ENCODE assay signal across 20 mouse cellular contexts in the genomic region with DNA sequence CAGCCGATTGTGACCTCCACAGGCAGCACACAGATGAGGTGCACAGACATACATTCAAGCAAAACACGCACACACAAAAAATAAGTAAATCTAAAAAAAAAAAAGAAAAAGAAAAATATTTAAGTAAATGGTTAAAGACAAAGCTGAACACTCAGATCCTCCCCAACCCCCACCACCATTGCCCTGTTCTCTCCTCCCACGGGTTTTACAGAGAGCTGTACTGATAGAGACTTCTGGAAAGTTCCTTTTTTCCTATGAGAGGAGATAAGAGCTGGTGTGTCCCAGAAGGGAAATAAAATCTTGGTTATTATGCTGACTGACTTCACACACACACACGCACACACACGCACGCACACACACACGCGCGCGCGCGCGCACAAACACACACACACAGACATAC. TPM values are rescaled to one million over a fixed set of nuclear protein-coding genes. Genes with fewer than 3 reads are reported as not detected.
A peak's percentile ranks its signal among the peaks of the same experiment; 100 is the strongest.
DNase-seq lines count a peak whose midpoint lies in the region; ATAC-seq and TF ChIP-seq lines count a peak whose summit lies in the region.
"Had no signal": no experiment of that assay in that cellular context is flagged by ENCODE, and none has a peak within 500 bp of the region (broad histone marks: within the 10 kb centered on the region; RNA-seq: fewer than 3 reads in every experiment).

No protein-coding gene starts in this region.

- H3K4me1 ChIP-seq in heart, embryonic 12.5 days (replicated peaks): peaks cover 8% of the 10 kb centered on the region; the same call in 1 of the 2 replicates
- H3K4me1 ChIP-seq in testis, adult 2 months (ENCODE audit: control insufficient read depth, insufficient read depth, low read length): no peaks in the 10 kb centered on the region
- peaks cover 2 to 11% of the 10 kb centered on the region in 2 experiments for H3K4me1 ChIP-seq in MEL (ENCODE audit: control insufficient read depth in 1 of 2, insufficient read depth in 2 of 2, low read length in 2 of 2)
- H3K4me1 ChIP-seq: embryonic facial prominence, embryonic 12.5 days; forebrain, embryonic 13.5 days; forebrain, embryonic 15.5 days had no signal

- H3K9me3 ChIP-seq in heart, embryonic 12.5 days (replicated peaks): no peaks in the 10 kb centered on the region
- H3K9me3 ChIP-seq in MEL (replicated peaks; ENCODE audit: insufficient read depth, low read length): no peaks in the 10 kb centered on the region
- H3K9me3 ChIP-seq: embryonic facial prominence, embryonic 10.5 days; embryonic facial prominence, embryonic 12.5 days; forebrain, embryonic 13.5 days; forebrain, embryonic 15.5 days had no signal

- H3K27me3 ChIP-seq in heart, embryonic 12.5 days (replicated peaks): no peaks in the 10 kb centered on the region
- H3K27me3 ChIP-seq in testis, adult 2 months (ENCODE audit: control insufficient read depth, insufficient read depth, low read length): no peaks in the 10 kb centered on the region
- no peaks in the 10 kb centered on the region for H3K27me3 ChIP-seq in MEL (ENCODE audit: control insufficient read depth in 1 of 2, insufficient read depth in 2 of 2, low read length in 2 of 2)
- H3K27me3 ChIP-seq: embryonic facial prominence, embryonic 12.5 days; forebrain, embryonic 13.5 days; forebrain, embryonic 15.5 days had no signal

- TF ChIP-seq CTCF in testis, adult 2 months (IDR thresholded peaks at IDR 0.05; ENCODE audit: control insufficient read depth, insufficient read depth, insufficient replicate concordance, low read depth, low read length): no peak
- no peak for TF ChIP-seq CTCF in MEL (IDR thresholded peaks at IDR 0.05 in 2 of 3, conservative IDR thresholded peaks at IDR 0.05 in 1 of 3; ENCODE audit: control insufficient read depth in 1 of 3, insufficient read depth in 1 of 3, low read depth in 2 of 3, low read length in 3 of 3, poor library complexity in 1 of 3, severe bottlenecking in 1 of 3)

- no peak for TF ChIP-seq RAD21 in MEL (IDR thresholded peaks at IDR 0.05; ENCODE audit: low read depth, low read length)

- no peak overlapping the region for H3K9ac ChIP-seq in heart, embryonic 12.5 days
- 0 out of 2 replicates have a peak overlapping the region, but pooled peaks have one; percentile 17 for H3K9ac ChIP-seq in MEL (ENCODE audit: control insufficient read depth, low read depth, low read length, poor library complexity, severe bottlenecking)
- H3K9ac ChIP-seq: embryonic facial prominence, embryonic 12.5 days; forebrain, embryonic 13.5 days; forebrain, embryonic 15.5 days; forebrain, postnatal 0 days had no signal

- no peak for DNase-seq in heart, adult 8-10 months (ENCODE audit: low spot score)
- DNase-seq in testis, postnatal 10 days (ENCODE audit: low spot score): no peak
- peak; percentile 69 for DNase-seq in MEL (ENCODE audit: low read depth, low spot score)
- no peak for DNase-seq in B cell, adult 2 months
- DNase-seq: adrenal gland, adult 2 months; adrenal gland, postnatal 10 days; adrenal gland, postnatal 25 days; cerebellum, adult 11 months; cerebellum, adult 18-20 months; cerebellum, adult 9-10 months; cerebellum, postnatal 10 days; cerebellum, postnatal 25 days; forebrain, postnatal 0 days had no signal

- no peak overlapping the region for H3K4me2 ChIP-seq in heart, embryonic 12.5 days
- H3K4me2 ChIP-seq: embryonic facial prominence, embryonic 12.5 days; forebrain, embryonic 13.5 days; forebrain, embryonic 15.5 days had no signal

- H3K27ac ChIP-seq in heart, embryonic 12.5 days (ENCODE audit: poor library complexity, severe bottlenecking): no peak overlapping the region
- peak overlapping the region; percentile 65; the same call in 1 of the 2 replicates for H3K27ac ChIP-seq in testis, adult 2 months (ENCODE audit: control insufficient read depth, insufficient read depth, low read depth, low read length)
- peak overlapping the region; percentile 59 for H3K27ac ChIP-seq in MEL (ENCODE audit: control insufficient read depth, low read depth, low read length)
- H3K27ac ChIP-seq: embryonic facial prominence, embryonic 10.5 days; embryonic facial prominence, embryonic 12.5 days; forebrain, embryonic 13.5 days; forebrain, embryonic 15.5 days had no signal

- peak; percentile 79 to 85 for TF ChIP-seq EP300 in MEL (IDR thresholded peaks at IDR 0.05; ENCODE audit: low read depth in 1 of 2, low read length in 2 of 2)

- ATAC-seq in heart, embryonic 12.5 days (ENCODE audit: insufficient number of reproducible peaks, low FRiP score): 0 out of 2 replicates have a peak, but pooled peaks have one; percentile 40
- no peak for ATAC-seq in CD4-positive, CD25-positive, alpha-beta regulatory T cell, adult 4 months
- ATAC-seq: forebrain, embryonic 13.5 days; forebrain, embryonic 15.5 days; forebrain, postnatal 0 days had no signal

- 85% methylated on average over 13 of the region's 13 CpGs for WGBS in heart, embryonic 12.5 days

- H3K4me3 ChIP-seq in heart, embryonic 12.5 days: no peak overlapping the region
- H3K4me3 ChIP-seq in testis, adult 2 months (ENCODE audit: control insufficient read depth, low read depth, low read length): no peak overlapping the region
- no peak overlapping the region for H3K4me3 ChIP-seq in MEL (ENCODE audit: control insufficient read depth in 1 of 2, insufficient read depth in 1 of 2, low read depth in 2 of 2, low read length in 2 of 2)
- H3K4me3 ChIP-seq: embryonic facial prominence, embryonic 10.5 days; embryonic facial prominence, embryonic 12.5 days; forebrain, embryonic 13.5 days; forebrain, embryonic 15.5 days had no signal

- TF ChIP-seq POLR2A in testis, adult 2 months (IDR thresholded peaks at IDR 0.05; ENCODE audit: control insufficient read depth, low read depth, low read length): no peak
- no peak for TF ChIP-seq POLR2A in MEL (IDR thresholded peaks at IDR 0.05; ENCODE audit: control insufficient read depth in 1 of 2, insufficient read depth in 1 of 2, low read depth in 1 of 2, low read length in 2 of 2, poor library complexity in 1 of 2)

- H3K79me2 ChIP-seq in MEL (ENCODE audit: control insufficient read depth, insufficient read depth, low read length, poor library complexity): no peaks in the 10 kb centered on the region

- no peaks in the 10 kb centered on the region for H3K36me3 ChIP-seq in heart, embryonic 12.5 days
- no peaks in the 10 kb centered on the region for H3K36me3 ChIP-seq in testis, adult 2 months (ENCODE audit: control insufficient read depth, insufficient read depth, low read length)
- peaks cover 0 to 3% of the 10 kb centered on the region in 2 experiments; a peak in 2 of 4 replicates for H3K36me3 ChIP-seq in MEL (ENCODE audit: control insufficient read depth in 1 of 2, insufficient read depth in 2 of 2, low read length in 2 of 2)
- H3K36me3 ChIP-seq: embryonic facial prominence, embryonic 10.5 days; embryonic facial prominence, embryonic 12.5 days; forebrain, embryonic 15.5 days had no signal

TF ChIP-seq in MEL, 35 proteins besides CTCF, POLR2A, EP300 and RAD21 (continues in another document):
- peak; percentile 60; the same call in 1 of the 2 replicates for TF ChIP-seq ZNF384 (IDR thresholded peaks at IDR 0.05; ENCODE audit: low read depth, low read length)
- TF ChIP-seq RCOR1 (IDR thresholded peaks at IDR 0.05; ENCODE audit: low read depth, low read length): peak; percentile 83; the same call in 1 of the 2 replicates
- peak; percentile 28; the same call in 1 of the 2 replicates for TF ChIP-seq MXI1 (IDR thresholded peaks at IDR 0.05; ENCODE audit: low read depth, low read length)
- TF ChIP-seq JUND (IDR thresholded peaks at IDR 0.05; ENCODE audit: low read depth, low read length): 0 out of 2 replicates have a peak, but pooled peaks have one; percentile 44
- no peak for TF ChIP-seq POLR2AphosphoS2 (IDR thresholded peaks at IDR 0.05; ENCODE audit: low read length)
- TF ChIP-seq ZMIZ1 (IDR thresholded peaks at IDR 0.05; ENCODE audit: low read depth, low read length): no peak
- TF ChIP-seq UBTF (IDR thresholded peaks at IDR 0.05; ENCODE audit: borderline replicate concordance, insufficient read depth, low read depth, low read length): no peak
- TF ChIP-seq CHD2 (IDR thresholded peaks at IDR 0.05; ENCODE audit: low read length): peak; percentile 67
- no peak for TF ChIP-seq ZKSCAN1 (IDR thresholded peaks at IDR 0.05; ENCODE audit: low read depth, low read length)
- TF ChIP-seq NRF1 (IDR thresholded peaks at IDR 0.05; ENCODE audit: insufficient read depth, low read depth, low read length, poor library complexity, severe bottlenecking): no peak
- peak; percentile 75 for TF ChIP-seq ETS1 (IDR thresholded peaks at IDR 0.05; ENCODE audit: low read depth, low read length)
- TF ChIP-seq POLR2AphosphoS5 (IDR thresholded peaks at IDR 0.05; ENCODE audit: borderline replicate concordance, low read depth, low read length): no peak
- TF ChIP-seq GATA1 (IDR thresholded peaks at IDR 0.05; ENCODE audit: low read depth, low read length): peak; percentile 82
- no peak for TF ChIP-seq MYB (IDR thresholded peaks at IDR 0.05; ENCODE audit: low read depth, low read length)
- TF ChIP-seq TAL1 (IDR thresholded peaks at IDR 0.05; ENCODE audit: low read length): no peak
- no peak for TF ChIP-seq KAT2A (conservative IDR thresholded peaks at IDR 0.05; ENCODE audit: low read depth, low read length)
- TF ChIP-seq MAZ (IDR thresholded peaks at IDR 0.05; ENCODE audit: low read depth, low read length): peak; percentile 55; the same call in 1 of the 2 replicates
- peak; percentile 31; the same call in 1 of the 2 replicates for TF ChIP-seq MYC (IDR thresholded peaks at IDR 0.05; ENCODE audit: low read depth, low read length)
- peak; percentile 36; the same call in 1 of the 2 replicates for TF ChIP-seq TCF12 (IDR thresholded peaks at IDR 0.05; ENCODE audit: low read depth, low read length)
- no peak for TF ChIP-seq E2F4 (IDR thresholded peaks at IDR 0.05; ENCODE audit: borderline replicate concordance, low read depth, low read length)
- TF ChIP-seq MEF2A (IDR thresholded peaks at IDR 0.05; ENCODE audit: extremely low read depth, insufficient replicate concordance, low read depth, low read length, poor library complexity, severe bottlenecking): no peak
- TF ChIP-seq ELF1 (IDR thresholded peaks at IDR 0.05; ENCODE audit: low read depth, low read length): no peak
- TF ChIP-seq MAX (IDR thresholded peaks at IDR 0.05; ENCODE audit: low read length): 0 out of 2 replicates have a peak, but pooled peaks have one; percentile 35

RNA-seq across cellular contexts. Expression of a gene that starts 47.6 kb away (rescaled TPM):
- polyA plus RNA-seq in heart, embryonic 12.5 days (2016; fragmentation: Nextera tagmentation; extraction: Ambion mirVana): 2.0 and 2.1 TPM in 2 replicates
- 1 to 10 TPM in 3 of 4 experiments, under 1 TPM in 1; 0.75 to 3.6 (median 1.5) TPM for total RNA-seq in heart, adult 8-10 months (2022)
- polyA plus RNA-seq in testis, adult 2 months (2012; rRNA removed): 33.4 and 38.3 TPM in 2 replicates
- 0.07 and 0.23 TPM in 2 replicates for total RNA-seq in MEL (2012; rRNA removed)
- under 1 TPM in 1 of 2 experiments, not detected in 1; 0.39 TPM for polyA plus RNA-seq in MEL (2012; ENCODE audit: insufficient read depth in 1 of 2, insufficient read length in 2 of 2, low read depth in 1 of 2, low replicate concordance in 2 of 2, missing spikeins in 1 of 2)
- 1 to 10 TPM in 1 of 2 experiments, under 1 TPM in 1; 0.65 to 9.4 TPM for polyA plus RNA-seq in CD4-positive, CD25-positive, alpha-beta regulatory T cell, adult 4 months (2017; shearing (Covaris generic))
